Mouse (Mus musculus) myocyte (in vitro differentiated cells): ENCODE measurements around the gene Kirrel3.

Source experiments
- CEBPB ChIP-seq: IDR thresholded peaks from 2 replicates; pipeline ENCODE4 v1.6.1; 2011; ENCODE audit warnings: mild to moderate bottlenecking, moderate library complexity; ENCODE audit not compliant: poor library complexity, insufficient read depth, severe bottlenecking
- E2F4 ChIP-seq: IDR thresholded peaks from one replicate; pipeline ENCODE4 v1.6.1; 2011; ENCODE audit warnings: mild to moderate bottlenecking, control low read depth, moderate library complexity; ENCODE audit not compliant: insufficient read depth
- MAX ChIP-seq: IDR thresholded peaks from one replicate; pipeline ENCODE4 v1.6.1; 2011; ENCODE audit warnings: low read depth, mild to moderate bottlenecking, control low read depth
- MYOG ChIP-seq, 3 experiments: IDR thresholded peaks; one replicate each; pipeline ENCODE4 v1.6.1; 2011; ENCODE audit warnings: control low read depth in 2 of 3, low read depth in 2 of 3, mild to moderate bottlenecking in 2 of 3; ENCODE audit not compliant: insufficient read length in 2 of 3, control insufficient read depth in 1 of 3, insufficient read depth in 1 of 3
- POLR2A ChIP-seq: IDR thresholded peaks from one replicate; pipeline ENCODE4 v1.6.1; 2011; ENCODE audit warnings: low read depth, mild to moderate bottlenecking, control low read depth, moderate library complexity; ENCODE audit not compliant: insufficient read length
- POLR2AphosphoS2 ChIP-seq: IDR thresholded peaks from one replicate; pipeline ENCODE4 v1.6.1; 2011; ENCODE audit warnings: low read depth, control low read depth; ENCODE audit not compliant: insufficient read length
- REST ChIP-seq: IDR thresholded peaks from one replicate; pipeline ENCODE4 v1.6.1; 2011; ENCODE audit warnings: mild to moderate bottlenecking, control low read depth, moderate library complexity; ENCODE audit not compliant: insufficient read depth, insufficient read length
- SRF ChIP-seq: IDR thresholded peaks from one replicate; pipeline ENCODE4 v1.6.1; 2011; ENCODE audit warnings: low read depth; ENCODE audit not compliant: control insufficient read depth, insufficient read length
- TCF12 ChIP-seq: IDR thresholded peaks from one replicate; pipeline ENCODE4 v1.6.1; 2011; ENCODE audit warnings: mild to moderate bottlenecking, control low read depth; ENCODE audit not compliant: poor library complexity, insufficient read depth, severe bottlenecking
- TCF3 ChIP-seq: IDR thresholded peaks from one replicate; pipeline ENCODE4 v1.6.1; 2011; ENCODE audit warnings: low read depth, control low read depth; ENCODE audit not compliant: insufficient read length
- USF1 ChIP-seq: IDR thresholded peaks from one replicate; pipeline ENCODE4 v1.6.1; 2011; ENCODE audit warnings: low read depth, mild to moderate bottlenecking, control low read depth, moderate library complexity

DNA sequence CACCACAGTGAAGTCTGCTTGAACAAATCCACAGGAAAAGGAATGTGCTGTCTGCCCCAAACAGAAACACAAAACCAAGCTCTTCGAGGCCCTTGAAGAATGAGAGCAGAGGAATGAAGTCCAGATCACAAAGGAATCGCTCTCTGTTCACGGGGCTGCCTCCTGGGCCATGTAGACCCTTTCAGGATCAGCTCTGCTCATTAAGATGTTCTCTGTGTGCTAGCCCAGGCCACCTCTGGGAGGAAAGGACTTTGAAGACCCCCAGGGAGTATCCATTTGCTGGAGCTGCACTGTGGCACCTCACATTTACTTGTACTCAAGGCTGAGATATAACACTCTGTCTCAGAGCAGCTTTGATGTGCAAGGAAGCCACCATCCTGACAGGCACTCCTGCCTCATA is 158.2 kb downstream of the Kirrel3 start:
- no peak for TF ChIP-seq SRF
- no peak for TF ChIP-seq POLR2A
- no peak for TF ChIP-seq POLR2AphosphoS2
- no peak for TF ChIP-seq TCF3
- no peak for TF ChIP-seq TCF12
- TF ChIP-seq MYOG (IDR thresholded peaks at IDR 0.05; ENCODE audit: control insufficient read depth in 1 of 3, insufficient read depth in 1 of 3, insufficient read length in 2 of 3, low read depth in 2 of 3): no peak
- no peak for TF ChIP-seq MAX
- no peak for TF ChIP-seq REST
- no peak for TF ChIP-seq CEBPB
- TF ChIP-seq USF1: no peak
- no peak for TF ChIP-seq E2F4
